Comparison of ENCODE assay signal across 9 mouse cellular contexts in genomic region chr13:55212011-55212360, GRCm38 (mm10). TPM values are rescaled to one million over a fixed set of nuclear protein-coding genes. Genes with fewer than 3 reads are reported as not detected.
DNase-seq lines count a peak whose midpoint lies in the region; ATAC-seq and TF ChIP-seq lines count a peak whose summit lies in the region.
"Had no signal": no experiment of that assay in that cellular context is flagged by ENCODE, and none has a peak within 500 bp of the region (broad histone marks: within the 10 kb centered on the region; RNA-seq: fewer than 3 reads in every experiment).

No protein-coding gene starts in this region.

- H3K27ac ChIP-seq in bone marrow macrophage, adult 2 months (ENCODE audit: insufficient read depth, low read depth, low read length) = peak overlapping the region; percentile 80
- H3K27ac ChIP-seq in heart, embryonic 13.5 days (replicated peaks) = peak overlapping the region; percentile 97
- H3K27ac ChIP-seq in kidney, postnatal 0 days = peak overlapping the region; percentile 98
- H3K27ac ChIP-seq in stomach, embryonic 14.5 days (ENCODE audit: low read length) = peak overlapping the region; percentile 99

- no CpG with 5 or more reads among the region's 32 CpGs for WGBS in heart, embryonic 13.5 days
- 2% methylated on average over 8 of the region's 32 CpGs for WGBS in kidney, postnatal 0 days
- 0% methylated on average over 11 of the region's 32 CpGs for WGBS in stomach, embryonic 14.5 days

- H3K27me3 ChIP-seq in heart, embryonic 13.5 days (replicated peaks) = 0 out of 2 replicates have a peak, but pooled peaks cover 3% of the 10 kb centered on the region
- H3K27me3 ChIP-seq in kidney, postnatal 0 days (ENCODE audit: insufficient read depth, low read length) = no peaks in the 10 kb centered on the region
- no peaks in the 10 kb centered on the region for H3K27me3 ChIP-seq in stomach, embryonic 14.5 days (ENCODE audit: control insufficient read depth, insufficient read depth, low read length)

- ATAC-seq in heart, embryonic 13.5 days (ENCODE audit: extremely low read depth, insufficient number of reproducible peaks, low FRiP score, low TSS enrichment) = peak; percentile 30; the same call in 1 of the 2 replicates
- peak; percentile 49 for ATAC-seq in kidney, postnatal 0 days (replicated peaks; ENCODE audit: low FRiP score, low read depth)
- ATAC-seq in megakaryocyte progenitor cell, adult 5-6 weeks (replicated peaks; ENCODE audit: poor library complexity) = peak; percentile 15; the same call in 1 of the 2 replicates
- peak; percentile 40 for ATAC-seq in stomach, embryonic 14.5 days (ENCODE audit: insufficient number of reproducible peaks, insufficient read depth, low FRiP score, low read depth)

- peaks cover 22% of the 10 kb centered on the region for H3K4me1 ChIP-seq in bone marrow macrophage, adult 2 months (ENCODE audit: control insufficient read depth, insufficient read depth, low read length)
- H3K4me1 ChIP-seq in heart, embryonic 13.5 days = peaks cover 47% of the 10 kb centered on the region
- H3K4me1 ChIP-seq in kidney, postnatal 0 days (replicated peaks; ENCODE audit: insufficient read depth, low read length) = peaks cover 24% of the 10 kb centered on the region
- H3K4me1 ChIP-seq in stomach, embryonic 14.5 days (ENCODE audit: control insufficient read depth, insufficient read depth, low read length) = peaks cover 40% of the 10 kb centered on the region

- H3K4me3 ChIP-seq in bone marrow macrophage, adult 2 months (ENCODE audit: insufficient read depth, low read length) = peak overlapping the region; percentile 94
- peak overlapping the region; percentile 73 for H3K4me3 ChIP-seq in heart, embryonic 13.5 days
- H3K4me3 ChIP-seq in kidney, postnatal 0 days (replicated peaks; ENCODE audit: low read depth, low read length) = peak overlapping the region; percentile 68
- H3K4me3 ChIP-seq in stomach, embryonic 14.5 days (ENCODE audit: low read depth, low read length) = peak overlapping the region; percentile 81

- no peak for TF ChIP-seq POLR2A in bone marrow macrophage, adult 2 months (IDR thresholded peaks at IDR 0.05; ENCODE audit: borderline replicate concordance, low read depth, low read length)

- peak; percentile 44 to 68 for DNase-seq in left cerebral cortex, postnatal 25 days (ENCODE audit: low spot score in 2 of 2)
- no peak for DNase-seq in left cerebral cortex, postnatal 4 days
- DNase-seq in kidney, postnatal 0 days (ENCODE audit: low spot score) = peak; percentile 81
- no peak for DNase-seq in embryo, embryonic 10.5 days (ENCODE audit: low spot score)

- H3K9ac ChIP-seq in heart, embryonic 13.5 days = peak overlapping the region; percentile 96
- H3K9ac ChIP-seq in kidney, postnatal 0 days (ENCODE audit: low read depth, low read length) = peak overlapping the region; percentile 92
- H3K9ac ChIP-seq in stomach, embryonic 14.5 days (replicated peaks; ENCODE audit: low read depth, low read length) = peak overlapping the region; percentile 95

- H3K4me2 ChIP-seq in heart, embryonic 13.5 days = peak overlapping the region; percentile 88
- peak overlapping the region; percentile 75 for H3K4me2 ChIP-seq in kidney, postnatal 0 days (ENCODE audit: low read length)
- peak overlapping the region; percentile 94 for H3K4me2 ChIP-seq in stomach, embryonic 14.5 days (replicated peaks; ENCODE audit: low read depth, low read length)

- peaks cover 35% of the 10 kb centered on the region for H3K36me3 ChIP-seq in heart, embryonic 13.5 days
- H3K36me3 ChIP-seq in kidney, postnatal 0 days (ENCODE audit: insufficient read depth, low read length) = 0 out of 2 replicates have a peak, but pooled peaks cover under 1% of the 10 kb centered on the region
- H3K36me3 ChIP-seq in stomach, embryonic 14.5 days (ENCODE audit: control insufficient read depth, insufficient read depth, low read length) = peaks cover 30% of the 10 kb centered on the region

- no peak for TF ChIP-seq CTCF in bone marrow macrophage, adult 2 months (IDR thresholded peaks at IDR 0.05; ENCODE audit: low read depth, low read length)
- no peak for TF ChIP-seq CTCF in kidney, postnatal 0 days (IDR thresholded peaks at IDR 0.05; ENCODE audit: low read depth)

- no peaks in the 10 kb centered on the region for H3K9me3 ChIP-seq in heart, embryonic 13.5 days
- H3K9me3 ChIP-seq in kidney, postnatal 0 days (replicated peaks; ENCODE audit: low read length) = no peaks in the 10 kb centered on the region
- no peaks in the 10 kb centered on the region for H3K9me3 ChIP-seq in stomach, embryonic 14.5 days (ENCODE audit: control insufficient read depth, low read depth, low read length)

- intact Hi-C loops in left cerebral cortex, postnatal 25 days (cut with DNase I) = no loop called here
- intact Hi-C loops in left cerebral cortex, postnatal 4 days (cut with DNase I) = no loop called here

RNA-seq across cellular contexts. Expression of gene Nsd1, which starts 2.4 kb away (rescaled TPM):
- 100 to 1,000 TPM; 124 to 125 TPM for total RNA-seq in left cerebral cortex, postnatal 25 days (2021)
- 100 to 1,000 TPM; 155 to 163 TPM for total RNA-seq in left cerebral cortex, postnatal 4 days (2021)
- 51.0 and 51.4 TPM in 2 replicates for polyA plus RNA-seq in bone marrow macrophage, adult 2 months (2012; ENCODE audit: insufficient read depth, insufficient read length, missing spikeins)
- 41.4 and 43.4 TPM in 2 replicates for polyA plus RNA-seq in heart, embryonic 13.5 days (2015; fragmentation: Nextera tagmentation; extraction: Ambion mirVana)
- 51.7 and 52.5 TPM in 2 replicates for polyA plus RNA-seq in kidney, postnatal 0 days (2015; fragmentation: Nextera tagmentation; extraction: Ambion mirVana)
- 90.4 and 94.9 TPM in 2 replicates for total RNA-seq in megakaryocyte progenitor cell, adult 5-6 weeks (2015)
- 74.5 and 89.7 TPM in 2 replicates for total RNA-seq in megakaryocyte progenitor cell, adult 5-6 weeks (2017)
- polyA plus RNA-seq in stomach, embryonic 14.5 days (2014; fragmentation: Nextera tagmentation; extraction: Ambion mirVana) = 96.3 and 97.6 TPM in 2 replicates

RNA-seq across cellular contexts. Expression of gene Fgfr4, which starts 59.5 kb away (rescaled TPM):
- total RNA-seq in left cerebral cortex, postnatal 25 days (2021) = under 1 TPM; 0.21 to 0.27 TPM
- total RNA-seq in left cerebral cortex, postnatal 4 days (2021) = 1 to 10 TPM; 1.1 TPM
- polyA plus RNA-seq in bone marrow macrophage, adult 2 months (2012; ENCODE audit: insufficient read depth, insufficient read length, missing spikeins) = not detected in 2 replicates
- 0.98 and 1.1 TPM in 2 replicates for polyA plus RNA-seq in heart, embryonic 13.5 days (2015; fragmentation: Nextera tagmentation; extraction: Ambion mirVana)
- polyA plus RNA-seq in kidney, postnatal 0 days (2015; fragmentation: Nextera tagmentation; extraction: Ambion mirVana) = 14.6 and 15.8 TPM in 2 replicates
- total RNA-seq in megakaryocyte progenitor cell, adult 5-6 weeks (2015) = not detected in 2 replicates
- total RNA-seq in megakaryocyte progenitor cell, adult 5-6 weeks (2017) = not detected in 2 replicates
- 7.3 and 7.8 TPM in 2 replicates for polyA plus RNA-seq in stomach, embryonic 14.5 days (2014; fragmentation: Nextera tagmentation; extraction: Ambion mirVana)
- polyA plus RNA-seq: macrophage had no signal

Comparison
In these comparisons a context has a peak if more than half of its experiments do, and no peak if none do; other contexts are left out.
1. DNase-seq: peak in left cerebral cortex, postnatal 25 days (2 of 2) and kidney, postnatal 0 days (single experiment); none in left cerebral cortex, postnatal 4 days (single experiment) and embryo, embryonic 10.5 days (single experiment).
2. Peak in every context shown above with its lines, with median percentiles within 50 percentile points of each other: H3K27ac ChIP-seq, H3K4me3 ChIP-seq, ATAC-seq, H3K4me2 ChIP-seq and H3K9ac ChIP-seq.